Mouse (Mus musculus) kidney, adult 2 months (tissue): ENCODE results near the gene Tcf12.

Experiments
- CTCF ChIP-seq: fragments of 200-500 bp; conservative IDR thresholded peaks from 2 replicates; pipeline ENCODE4 v1.5.1; 2011; ENCODE audit warnings: low read depth, mild to moderate bottlenecking, control low read depth, low read length, moderate library complexity, mixed read lengths; ENCODE audit not compliant: insufficient read depth, insufficient read length
- POLR2A ChIP-seq: fragments of 200-500 bp; IDR thresholded peaks from one replicate; pipeline ENCODE4 v1.6.1; 2011; ENCODE audit warnings: low read depth, low read length, control low read depth

DNA sequence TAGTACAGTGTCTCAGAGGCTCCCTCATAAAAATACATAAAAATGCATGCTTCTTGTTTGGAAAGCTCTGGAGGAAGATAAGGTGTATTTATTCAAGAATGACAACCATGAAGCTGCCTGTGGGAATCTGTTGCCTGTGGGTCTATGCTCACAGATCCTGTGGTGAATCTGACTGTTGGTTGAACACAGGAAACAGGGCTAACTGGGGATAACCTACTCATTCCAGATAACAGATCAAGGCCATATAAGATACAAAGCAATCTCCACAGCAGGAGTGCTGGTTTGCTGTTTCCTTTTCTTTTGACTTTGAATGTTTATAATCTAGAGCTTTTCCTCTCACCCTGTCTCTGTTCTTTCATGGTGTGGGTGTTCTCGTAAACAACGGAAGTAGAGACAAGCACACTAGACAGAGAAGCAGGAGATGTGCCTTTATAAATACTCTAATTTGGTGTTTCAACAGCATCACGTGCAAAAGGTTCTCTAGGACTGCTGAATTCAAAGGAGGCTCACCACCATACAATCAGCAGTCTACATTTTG lies 237.6 kb downstream of the Tcf12 start:
- no peak for TF ChIP-seq POLR2A
- TF ChIP-seq CTCF, result no peak
